ENCODE assay signal across 12 mouse cellular contexts in the genomic region with DNA sequence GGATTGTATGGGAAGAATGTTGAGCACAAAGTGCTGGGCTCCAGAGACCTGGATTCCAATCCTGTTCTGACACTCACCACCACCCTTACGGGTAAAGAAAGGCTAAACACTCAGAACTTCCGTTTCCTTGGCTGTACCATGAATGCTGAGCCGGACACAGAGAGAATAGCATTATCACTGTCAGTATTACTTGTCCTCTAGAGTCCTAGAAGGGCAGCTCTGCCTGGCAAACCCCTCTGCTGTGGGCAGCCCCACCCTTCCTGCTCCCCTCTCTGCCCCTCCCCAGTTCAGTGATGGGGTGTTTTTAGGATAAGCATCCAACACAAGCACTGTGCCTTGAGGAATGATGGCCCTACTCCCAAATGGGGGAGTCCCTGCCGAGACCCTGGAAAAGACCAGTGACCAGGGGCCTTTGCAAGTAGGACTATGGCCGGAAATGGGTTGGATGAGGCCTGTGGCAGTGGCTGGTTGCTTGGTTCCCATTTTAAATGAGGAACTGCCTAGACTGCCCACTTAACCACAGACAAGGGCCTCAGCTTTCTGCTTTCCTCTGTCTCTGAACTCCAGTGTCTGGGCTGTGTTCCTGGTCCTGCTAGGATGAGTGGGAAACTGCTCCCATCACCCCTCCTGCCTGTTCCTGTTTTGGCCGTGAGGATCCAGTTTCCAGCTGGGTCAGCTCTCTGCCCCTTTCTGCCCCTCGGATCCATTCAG. TPM values are rescaled to one million over a fixed set of nuclear protein-coding genes. Genes with fewer than 3 reads are reported as not detected.
DNase-seq lines count a peak whose midpoint lies in the region; ATAC-seq and TF ChIP-seq lines count a peak whose summit lies in the region.
"Had no signal": no experiment of that assay in that cellular context is flagged by ENCODE, and none has a peak within 500 bp of the region (broad histone marks: within the 10 kb centered on the region; RNA-seq: fewer than 3 reads in every experiment).

No protein-coding gene starts in this region.

- H3K9ac ChIP-seq in liver, adult 2 months (ENCODE audit: low read depth, low read length) = no peak overlapping the region
- no peak overlapping the region for H3K9ac ChIP-seq in liver, embryonic 12.5 days
- H3K9ac ChIP-seq in stomach, postnatal 0 days (ENCODE audit: low read length) = no peak overlapping the region
- no peak overlapping the region for H3K9ac ChIP-seq in midbrain, embryonic 13.5 days (replicated peaks)
- H3K9ac ChIP-seq: kidney, embryonic 15.5 days had no signal

- no peak overlapping the region for H3K27ac ChIP-seq in liver, adult 2 months (replicated peaks; ENCODE audit: insufficient read depth, low read depth, low read length)
- no peak overlapping the region for H3K27ac ChIP-seq in liver, embryonic 12.5 days
- H3K27ac ChIP-seq in macrophage = peak overlapping the region; percentile 74
- no peak overlapping the region for H3K27ac ChIP-seq in stomach, postnatal 0 days (replicated peaks)
- no peak overlapping the region for H3K27ac ChIP-seq in midbrain, embryonic 13.5 days
- H3K27ac ChIP-seq: kidney, embryonic 15.5 days had no signal

- 88% methylated on average over 7 of the region's 7 CpGs for WGBS in liver, adult 2 months
- 26% methylated on average over 7 of the region's 7 CpGs for WGBS in liver, embryonic 12.5 days (ENCODE audit: insufficient replicate concordance)
- 12% methylated on average over 7 of the region's 7 CpGs for WGBS in macrophage (ENCODE audit: missing documents)
- WGBS in stomach, postnatal 0 days = 81% methylated on average over 7 of the region's 7 CpGs
- 77% methylated on average over 7 of the region's 7 CpGs for WGBS in midbrain, embryonic 13.5 days

- H3K4me3 ChIP-seq in liver, adult 2 months (ENCODE audit: insufficient read depth, low read depth, low read length) = no peak overlapping the region
- H3K4me3 ChIP-seq in liver, embryonic 12.5 days = no peak overlapping the region
- no peak overlapping the region for H3K4me3 ChIP-seq in macrophage (ENCODE audit: inconsistent target)
- H3K4me3 ChIP-seq in stomach, postnatal 0 days (ENCODE audit: low read depth, low read length) = no peak overlapping the region
- H3K4me3 ChIP-seq in midbrain, embryonic 13.5 days (replicated peaks) = no peak overlapping the region
- H3K4me3 ChIP-seq: kidney, embryonic 15.5 days had no signal

- TF ChIP-seq CTCF in liver, adult 2 months (IDR thresholded peaks at IDR 0.05; ENCODE audit: low read depth, low read length) = no peak
- TF ChIP-seq CTCF in stomach, postnatal 0 days (IDR thresholded peaks at IDR 0.05; ENCODE audit: low read depth) = no peak

- peak; percentile 18 for DNase-seq in liver, adult 2 months (ENCODE audit: extremely low read depth, low read depth, low spot score)
- DNase-seq in brain, adult 2 months (ENCODE audit: low read depth, low spot score) = peak; percentile 23
- DNase-seq in stomach, postnatal 0 days (ENCODE audit: low spot score) = no peak
- DNase-seq in cerebellum, adult 9-10 months = no peak
- DNase-seq: cerebellum, adult 8-10 months; heart, postnatal 14 days had no signal

- no peaks in the 10 kb centered on the region for H3K9me3 ChIP-seq in liver, embryonic 12.5 days (replicated peaks)
- H3K9me3 ChIP-seq in stomach, postnatal 0 days (ENCODE audit: control insufficient read depth, low read length) = no peaks in the 10 kb centered on the region
- no peaks in the 10 kb centered on the region for H3K9me3 ChIP-seq in midbrain, embryonic 13.5 days
- H3K9me3 ChIP-seq: kidney, embryonic 15.5 days had no signal

- H3K4me1 ChIP-seq in liver, adult 2 months (ENCODE audit: control insufficient read depth, insufficient read depth, low read length) = no peaks in the 10 kb centered on the region
- H3K4me1 ChIP-seq in liver, embryonic 12.5 days = peaks cover 7% of the 10 kb centered on the region; the same call in 1 of the 2 replicates
- no peaks in the 10 kb centered on the region for H3K4me1 ChIP-seq in stomach, postnatal 0 days (replicated peaks; ENCODE audit: control insufficient read depth, insufficient read depth)
- no peaks in the 10 kb centered on the region for H3K4me1 ChIP-seq in midbrain, embryonic 13.5 days (replicated peaks)
- H3K4me1 ChIP-seq: kidney, embryonic 15.5 days had no signal

- no peaks in the 10 kb centered on the region for H3K79me2 ChIP-seq in liver, adult 2 months (ENCODE audit: control insufficient read depth, insufficient read depth, low read length)
- no peaks in the 10 kb centered on the region for H3K79me2 ChIP-seq in macrophage (ENCODE audit: inconsistent target)

- no peak overlapping the region for H3K4me2 ChIP-seq in liver, embryonic 12.5 days
- H3K4me2 ChIP-seq in stomach, postnatal 0 days (replicated peaks; ENCODE audit: low read depth) = no peak overlapping the region
- H3K4me2 ChIP-seq in midbrain, embryonic 13.5 days (replicated peaks) = no peak overlapping the region
- H3K4me2 ChIP-seq: kidney, embryonic 15.5 days; midbrain, embryonic 11.5 days had no signal

- no peak for TF ChIP-seq POLR2A in liver, adult 2 months (IDR thresholded peaks at IDR 0.05; ENCODE audit: extremely low read depth, insufficient read depth, low read length)

- ATAC-seq in liver, embryonic 12.5 days = no peak
- 0 out of 2 replicates have a peak, but pooled peaks have one; percentile 34 for ATAC-seq in stomach, postnatal 0 days (ENCODE audit: low FRiP score, low TSS enrichment)
- no peak for ATAC-seq in midbrain, embryonic 13.5 days

- no peaks in the 10 kb centered on the region for H3K36me3 ChIP-seq in liver, adult 2 months (ENCODE audit: control insufficient read depth, insufficient read depth, low read length)
- H3K36me3 ChIP-seq in liver, embryonic 12.5 days = no peaks in the 10 kb centered on the region
- no peaks in the 10 kb centered on the region for H3K36me3 ChIP-seq in macrophage (ENCODE audit: inconsistent target)
- H3K36me3 ChIP-seq in stomach, postnatal 0 days (ENCODE audit: control insufficient read depth, insufficient read depth, low read length) = no peaks in the 10 kb centered on the region
- H3K36me3 ChIP-seq in midbrain, embryonic 13.5 days = no peaks in the 10 kb centered on the region
- H3K36me3 ChIP-seq: kidney, embryonic 15.5 days had no signal

- no peaks in the 10 kb centered on the region for H3K27me3 ChIP-seq in liver, adult 2 months (ENCODE audit: control insufficient read depth, insufficient read depth, low read length)
- H3K27me3 ChIP-seq in liver, embryonic 12.5 days (replicated peaks) = peaks cover 5% of the 10 kb centered on the region; the same call in 1 of the 2 replicates
- no peaks in the 10 kb centered on the region for H3K27me3 ChIP-seq in stomach, postnatal 0 days (ENCODE audit: control insufficient read depth, insufficient read depth, low read length)
- H3K27me3 ChIP-seq in midbrain, embryonic 13.5 days = no peaks in the 10 kb centered on the region
- H3K27me3 ChIP-seq: CH12.LX; kidney, embryonic 15.5 days had no signal

- TF ChIP-seq EP300 in stomach, postnatal 0 days (optimal IDR thresholded peaks at IDR 0.05) = no peak

RNA-seq across cellular contexts. Expression of a gene that starts 23.2 kb away (rescaled TPM):
- total RNA-seq in liver, adult 2 months (2014; rRNA removed) = 2.1 and 4.2 TPM in 2 replicates
- polyA plus RNA-seq in liver, adult 2 months (2012; rRNA removed) = 2.6 and 4.4 TPM in 2 replicates
- 0.73 and 0.84 TPM in 2 replicates for polyA plus RNA-seq in liver, embryonic 12.5 days (2016; fragmentation: Nextera tagmentation; extraction: Ambion mirVana)
- 100 to 1,000 TPM in 9 of 26 experiments, 10 to 100 TPM in 15, 1 to 10 TPM in 2; 5.5 to 442 (median 31.2) TPM for total RNA-seq in macrophage (2018; cell fraction: chromatin; rRNA removed)
- total RNA-seq in macrophage (2018; cell fraction: cytosol; rRNA removed) = 10 to 100 TPM in 16 of 26 experiments, 1 to 10 TPM in 10; 2.1 to 76.1 (median 12.3) TPM
- 100 to 1,000 TPM in 9 of 26 experiments, 10 to 100 TPM in 14, 1 to 10 TPM in 3; 4.0 to 334 (median 38.1) TPM for total RNA-seq in macrophage (2018; cell fraction: nucleus; rRNA removed)
- 5.5 to 15.2 TPM (median 5.7 TPM) in 3 replicates for polyA plus RNA-seq in macrophage (2018)
- polyA plus RNA-seq in stomach, postnatal 0 days (2015; fragmentation: Nextera tagmentation; extraction: Ambion mirVana) = 10.5 and 11.7 TPM in 2 replicates
- polyA plus RNA-seq in midbrain, embryonic 13.5 days (2015; fragmentation: Nextera tagmentation; extraction: Ambion mirVana) = 0.26 and 0.35 TPM in 2 replicates

Comparison
In these comparisons a context has a peak if more than half of its experiments do, and no peak if none do; other contexts are left out.
1. DNase-seq: peak in liver, adult 2 months (single experiment) and brain, adult 2 months (single experiment); none in stomach, postnatal 0 days (single experiment) and cerebellum, adult 9-10 months (single experiment).